Mouse (Mus musculus) kidney, adult 9 months (tissue): Measurements from ENCODE around the gene Commd7.
"Not testable (repeated sequence)": the region's sequence is repeated elsewhere in the genome, so short reads cannot be mapped to it uniquely, and the experiment has no call there.

Source experiments
- DNase-seq: peaks from one replicate; pipeline ENCODE4 v3.0.0; 2022

Gene Commd7

GRCm38 (mm10) chr2:153631976-153632870 lies at the start of gene Commd7:
Gene Commd7 (minus strand): TSS chr2:153632781.
- peak; percentile 85 for DNase-seq

- no peak for DNase-seq
Measured at GRCm38 (mm10) chr2:153679959-153680358, 47.4 kb upstream of the Commd7 start.

GRCm38 (mm10) chr2:153677550-153677949 lies 45.0 kb upstream of the Commd7 start:
- DNase-seq, result no peak

- no peak for DNase-seq
Measured at GRCm38 (mm10) chr2:153676944-153677343, 44.4 kb upstream of the Commd7 start.

GRCm38 (mm10) chr2:153675364-153675763 lies 42.8 kb upstream of the Commd7 start:
- not testable (repeated sequence) for DNase-seq

GRCm38 (mm10) chr2:153672619-153673018 lies 40.0 kb upstream of the Commd7 start:
- DNase-seq, result no peak

- no peak for DNase-seq
Measured at GRCm38 (mm10) chr2:153670111-153670510, 37.5 kb upstream of the Commd7 start.

GRCm38 (mm10) chr2:153668754-153669376 lies 36.3 kb upstream of the Commd7 start:
- peak; percentile 72 for DNase-seq

GRCm38 (mm10) chr2:153665401-153665800 lies 32.8 kb upstream of the Commd7 start:
- peak; percentile 25 for DNase-seq

GRCm38 (mm10) chr2:153660616-153661015 lies 28.0 kb upstream of the Commd7 start:
- no peak for DNase-seq

GRCm38 (mm10) chr2:153657659-153658058 lies 25.1 kb upstream of the Commd7 start:
- not testable (repeated sequence) for DNase-seq

- DNase-seq, result no peak
Measured at GRCm38 (mm10) chr2:153651681-153652080, 19.1 kb upstream of the Commd7 start.

- peak; percentile 26 for DNase-seq
Measured at GRCm38 (mm10) chr2:153650014-153650687, 17.6 kb upstream of the Commd7 start.

GRCm38 (mm10) chr2:153649298-153650013 lies 16.9 kb upstream of the Commd7 start, which contains the start of gene Dnmt3b:
Gene Dnmt3b (plus strand): TSS chr2:153649450.
- peak; percentile 47 for DNase-seq

- no peak for DNase-seq
Measured at GRCm38 (mm10) chr2:153648773-153649297, 16.3 kb upstream of the Commd7 start.

- no peak for DNase-seq
Measured at GRCm38 (mm10) chr2:153642999-153643398, 10.4 kb upstream of the Commd7 start.

GRCm38 (mm10) chr2:153642496-153642895 lies 9.9 kb upstream of the Commd7 start:
- DNase-seq, result no peak

GRCm38 (mm10) chr2:153638977-153639680 lies 6.5 kb upstream of the Commd7 start:
- no peak for DNase-seq

GRCm38 (mm10) chr2:153633259-153633658 lies 678 bp upstream of the Commd7 start:
- DNase-seq, result no peak

- no peak for DNase-seq
Measured at GRCm38 (mm10) chr2:153632871-153633226, 268 bp upstream of the Commd7 start.

GRCm38 (mm10) chr2:153630950-153631349 lies 1.6 kb downstream of the Commd7 start:
- no peak for DNase-seq

- DNase-seq, result no peak
Measured at GRCm38 (mm10) chr2:153622449-153622848, 10.1 kb downstream of the Commd7 start.
